Mouse (Mus musculus) cerebellum, adult 9-10 months (tissue): ENCODE measurements around the gene Sdad1.
A peak's percentile ranks its signal among the peaks of the same experiment; 100 is the strongest.

ENCODE experiments used
- DNase-seq: peaks from one replicate; pipeline ENCODE4 v3.0.0; 2022

Sdad1 gene

DNA sequence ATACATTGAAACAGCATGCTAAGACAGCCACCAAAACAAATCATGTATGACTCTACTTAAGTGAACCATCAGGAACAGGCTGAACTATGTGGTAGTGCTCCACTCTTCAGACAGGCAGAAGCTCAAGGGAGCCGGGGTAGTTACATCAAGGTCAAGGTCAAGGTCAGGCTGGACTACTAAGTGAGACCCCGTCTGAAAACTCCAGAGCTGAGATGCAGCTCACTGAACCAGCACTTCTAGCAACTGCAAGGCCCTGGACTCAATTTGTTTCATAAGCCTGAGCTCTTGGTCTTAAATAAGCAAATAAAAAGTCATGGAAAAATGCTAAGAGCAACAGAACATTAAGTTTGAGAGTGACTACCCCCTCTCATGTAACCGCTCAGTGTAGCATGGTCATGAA lies 6.0 kb downstream of the Sdad1 start:
- DNase-seq, result no peak

DNA sequence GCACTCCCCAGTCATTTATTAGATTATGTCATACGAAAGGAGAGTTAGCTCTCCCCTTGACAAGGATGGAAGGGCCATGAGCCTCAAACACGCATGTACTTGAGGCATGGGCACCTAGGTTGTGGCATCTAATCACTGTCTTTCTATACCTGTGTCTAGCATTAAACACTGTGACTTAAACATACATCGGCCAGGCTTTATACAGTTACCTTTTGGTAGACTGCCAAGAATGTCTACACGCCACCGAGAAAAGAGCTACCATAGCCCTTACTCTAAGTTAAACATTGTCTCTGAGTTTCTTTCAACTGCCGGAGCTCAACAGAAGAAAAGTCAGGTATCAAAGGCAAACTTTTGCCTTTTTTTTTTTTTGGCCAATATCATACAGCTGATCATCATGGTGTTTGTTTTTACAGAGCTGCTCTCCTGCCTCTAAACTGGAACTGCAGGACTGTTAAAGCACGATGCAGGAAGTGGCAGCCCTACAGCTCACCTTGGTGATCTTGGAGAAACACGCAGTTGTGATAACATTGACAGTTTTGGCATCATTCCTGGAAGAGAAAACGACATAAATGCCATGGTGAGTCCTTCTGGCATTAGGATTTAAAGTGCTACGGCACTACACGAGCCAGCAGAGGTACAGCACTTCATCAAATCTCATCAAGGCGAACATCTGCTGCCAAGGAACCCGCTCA lies 8.0 kb downstream of the Sdad1 start:
- DNase-seq, result no peak

DNA sequence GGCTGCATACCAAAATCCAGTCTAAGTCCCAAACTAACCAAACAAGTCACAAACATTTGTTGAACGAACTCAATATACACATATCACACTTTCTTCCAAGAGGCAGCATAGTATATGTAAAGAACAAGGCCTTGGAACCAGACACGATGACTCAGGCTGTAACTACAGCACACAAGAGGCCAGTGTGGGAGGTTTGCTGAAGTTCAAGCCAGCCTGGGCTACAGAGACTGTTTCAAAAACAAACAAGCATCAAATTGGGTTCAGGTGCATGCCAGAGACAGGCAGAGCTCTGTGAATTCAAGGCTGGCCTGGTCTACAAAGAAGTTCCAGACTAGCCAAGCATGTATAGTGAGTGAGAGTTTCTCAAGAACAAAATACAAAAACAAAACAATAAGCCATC lies 15.8 kb downstream of the Sdad1 start:
- DNase-seq, result no peak

DNA sequence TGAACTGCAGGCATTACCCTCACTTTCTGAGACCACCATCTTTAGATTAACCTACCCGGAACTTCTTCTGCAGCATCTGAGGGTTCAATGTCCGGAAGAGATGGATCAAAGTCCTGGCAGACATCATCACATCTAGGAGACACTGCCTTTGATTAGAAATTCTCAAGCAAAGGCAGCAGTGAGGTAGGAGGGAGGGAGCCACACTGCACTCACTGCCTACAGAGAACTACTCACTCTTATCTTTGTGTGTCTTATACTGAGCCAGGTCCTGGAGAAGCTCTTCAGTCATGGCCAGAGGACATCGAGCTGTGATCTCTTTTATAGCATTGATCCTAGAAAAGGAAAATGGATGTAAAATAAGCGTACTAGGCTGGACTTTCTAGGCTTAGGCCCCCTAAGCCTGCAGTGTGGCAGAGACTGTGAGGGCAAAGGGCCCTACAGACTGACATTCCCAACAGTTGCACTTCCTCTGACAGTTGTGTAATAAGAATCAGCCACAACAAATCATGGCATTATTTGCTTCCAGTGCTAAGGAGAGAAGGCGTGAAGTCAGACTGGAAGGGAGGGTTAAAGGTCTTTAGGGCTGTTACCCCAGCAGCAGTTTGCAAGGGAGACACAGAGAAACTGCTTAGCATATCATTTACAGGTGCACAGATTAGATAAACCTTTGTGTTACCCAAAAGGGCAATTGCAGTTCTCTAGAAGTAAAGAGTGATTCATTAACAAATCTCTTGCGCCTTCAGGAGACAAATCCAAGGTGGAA lies 18.4 kb downstream of the Sdad1 start:
- no peak for DNase-seq

DNA sequence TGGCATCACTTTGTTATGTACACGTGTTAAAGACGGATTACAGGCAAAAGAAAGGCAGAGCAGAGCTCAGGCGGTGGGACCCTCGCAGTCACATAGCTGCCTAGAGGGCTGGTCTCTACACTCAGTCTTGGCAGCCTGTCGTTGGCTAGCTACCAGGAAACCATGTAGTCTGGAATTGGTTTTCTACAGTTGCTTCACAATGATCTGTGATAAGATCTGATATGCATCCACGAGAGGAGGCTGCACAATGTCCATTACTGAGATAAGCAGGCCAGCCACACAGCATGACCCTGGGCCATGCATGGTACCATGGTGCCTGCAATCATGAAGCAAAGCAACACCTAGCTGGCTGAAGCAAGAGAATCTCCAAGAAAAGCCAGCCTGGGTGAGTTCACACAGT lies 22.4 kb downstream of the Sdad1 start:
- no peak for DNase-seq

DNA sequence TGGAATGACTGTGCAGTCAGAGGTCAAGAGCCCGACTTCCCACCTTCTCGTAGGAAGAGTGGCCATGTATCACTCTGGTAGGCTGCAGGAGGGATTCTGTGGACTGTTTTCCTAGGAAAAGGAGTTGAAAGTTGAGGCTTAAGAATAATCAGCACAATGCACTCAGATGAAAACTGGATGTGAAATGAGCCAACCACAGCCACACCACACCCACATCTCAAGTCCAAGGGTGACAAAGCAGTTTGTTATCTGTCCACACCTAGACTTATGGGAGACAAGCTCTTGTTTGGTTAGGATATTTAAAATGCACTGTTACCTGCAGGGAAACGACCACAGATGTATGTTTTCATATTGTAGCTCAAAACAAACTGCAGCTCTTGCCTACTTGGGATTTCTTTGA lies 27.2 kb downstream of the Sdad1 start:
- no peak for DNase-seq

DNA sequence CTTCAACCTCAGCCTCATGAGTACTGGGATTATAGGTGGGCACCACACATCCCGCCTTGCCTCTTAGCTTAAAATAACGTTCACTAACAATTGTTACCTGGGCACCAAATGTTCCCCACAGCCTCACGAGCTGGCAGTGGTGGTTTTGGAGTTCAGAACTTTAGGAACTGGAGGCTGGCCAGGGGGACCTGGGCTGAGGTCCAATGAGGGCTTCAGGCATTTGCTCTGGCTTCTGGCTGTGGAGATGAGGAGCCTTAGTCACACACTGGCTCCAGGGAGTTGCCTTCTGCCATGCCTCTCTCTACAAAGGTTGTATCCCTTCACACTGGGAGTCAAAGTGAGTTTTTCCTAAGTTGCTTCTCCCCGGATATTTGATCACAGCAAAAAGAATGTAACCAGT lies 27.7 kb downstream of the Sdad1 start:
- DNase-seq, result no peak

DNA sequence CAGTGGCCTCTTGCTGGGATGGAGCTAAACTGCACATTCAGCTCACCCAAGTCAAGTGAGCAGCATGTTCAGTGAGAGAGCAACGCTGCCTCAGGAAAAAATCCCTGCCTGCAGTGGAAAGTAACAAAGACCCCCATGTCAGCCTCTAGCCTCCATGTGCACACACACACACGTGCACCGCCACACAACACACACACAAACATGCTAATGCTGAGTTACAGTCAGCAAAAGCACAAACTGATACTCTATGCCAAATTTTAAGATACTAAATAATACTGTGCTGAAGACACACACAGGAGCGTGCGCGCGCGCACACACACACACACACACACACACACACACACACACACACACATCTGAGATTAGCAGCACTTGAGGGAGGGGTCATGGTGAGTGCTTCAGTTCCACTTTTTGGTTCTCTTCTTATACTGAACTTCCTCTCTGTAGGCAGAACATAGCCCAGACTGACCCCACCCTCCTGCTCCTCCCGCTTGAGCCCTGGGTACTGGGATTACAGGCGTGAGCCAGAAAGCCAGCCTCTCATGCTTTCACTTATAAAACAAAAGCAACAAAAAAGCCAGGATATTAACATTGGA lies 31.2 kb downstream of the Sdad1 start:
- DNase-seq, result peak; percentile 22

DNA sequence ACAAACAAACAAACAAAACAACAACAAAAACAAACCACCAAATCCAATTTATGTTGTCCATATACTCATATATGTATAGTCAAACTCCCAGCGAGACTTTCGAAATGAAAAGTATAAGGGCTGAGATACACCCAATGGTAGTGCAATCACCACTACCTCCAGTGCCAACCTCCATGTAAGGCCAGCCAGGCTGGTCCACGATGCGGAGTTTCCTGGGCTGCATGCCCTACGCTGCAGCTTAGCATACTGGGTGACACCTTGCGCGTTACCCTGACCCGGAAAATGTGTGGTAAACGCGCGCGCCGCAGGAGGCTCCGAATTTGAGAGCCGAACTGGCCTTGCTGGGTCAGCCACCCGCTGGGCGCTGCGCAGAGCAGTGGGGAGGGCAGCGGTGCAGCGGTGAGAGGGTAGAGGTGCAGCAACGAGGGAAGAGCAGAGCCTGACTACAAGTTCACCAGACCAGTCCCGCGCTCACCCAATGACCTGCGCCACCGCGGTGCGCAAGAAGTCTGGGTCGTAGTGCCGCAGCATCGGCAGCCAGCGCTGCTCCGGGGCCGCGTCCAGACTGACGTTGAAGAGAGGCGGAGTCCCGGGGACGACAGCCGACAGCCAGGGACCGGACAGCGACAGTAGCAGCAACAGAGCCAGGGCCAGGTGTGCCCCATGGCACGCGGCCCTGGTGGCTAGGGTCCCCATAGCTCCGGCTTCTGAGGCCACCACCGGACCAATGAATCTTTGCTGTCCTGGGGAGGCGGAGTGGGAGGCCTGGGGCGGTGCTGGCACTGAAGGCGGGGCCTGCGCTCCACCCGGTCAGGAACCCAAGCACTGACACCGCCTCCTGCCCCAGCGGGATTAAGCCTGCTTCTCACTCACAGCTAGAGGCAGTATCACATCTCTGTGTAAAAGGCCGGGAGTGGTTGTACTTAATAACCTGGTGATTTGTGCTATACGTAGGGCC lies 32.6 kb downstream of the Sdad1 start, which contains the start of gene Naaa:
Naaa (minus strand) TSS at position 734 of the 958 bp plus-strand sequence.
- DNase-seq, result peak; percentile 90

DNA sequence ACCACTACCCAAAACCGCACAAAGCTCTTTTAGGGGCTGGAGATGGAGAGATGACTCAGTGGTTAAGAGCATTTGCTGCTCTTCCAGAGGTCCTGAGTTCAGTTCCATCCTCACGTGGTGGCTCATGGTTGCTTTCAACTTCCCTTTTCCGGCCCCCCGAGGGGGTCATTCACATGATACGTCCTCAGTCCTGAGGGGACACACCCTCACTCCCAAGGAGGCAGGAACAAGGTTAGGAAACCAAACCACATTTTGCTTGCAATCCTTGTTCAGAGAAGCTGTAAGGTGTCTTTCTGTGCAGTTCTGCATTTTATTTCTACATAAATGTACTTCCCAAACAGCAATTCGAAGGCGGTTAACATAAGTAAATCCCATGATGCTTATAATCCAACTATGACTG lies 39.8 kb downstream of the Sdad1 start:
- no peak for DNase-seq

DNA sequence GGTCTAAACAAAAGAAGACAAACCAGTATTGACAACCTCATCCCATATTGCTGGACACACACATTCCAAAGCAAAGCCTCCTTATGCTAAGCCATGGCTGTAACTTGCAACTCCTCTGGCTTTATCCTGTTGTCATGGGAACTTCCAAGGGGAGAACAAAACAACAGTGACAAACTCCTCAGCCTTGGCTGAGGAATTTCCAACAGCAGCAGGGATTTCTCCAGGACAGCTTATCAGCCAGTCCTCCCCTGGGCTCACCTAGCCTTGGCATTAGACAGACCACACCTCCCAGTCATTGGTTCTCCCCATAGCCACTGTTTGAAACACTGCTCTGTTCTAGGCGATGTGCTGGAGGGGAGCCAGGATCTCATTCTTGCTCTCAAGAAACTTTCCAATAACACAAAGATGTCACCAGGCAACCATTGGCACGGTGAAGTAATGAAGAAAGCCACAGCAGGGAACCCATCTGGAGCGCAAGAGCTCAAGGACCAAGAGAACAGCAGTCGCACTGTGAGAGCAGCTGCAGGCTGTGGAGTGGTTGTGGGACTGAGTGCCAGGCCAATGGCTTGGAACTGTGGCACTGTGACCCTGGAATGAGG lies 46.4 kb downstream of the Sdad1 start:
- peak; percentile 52 for DNase-seq

DNA sequence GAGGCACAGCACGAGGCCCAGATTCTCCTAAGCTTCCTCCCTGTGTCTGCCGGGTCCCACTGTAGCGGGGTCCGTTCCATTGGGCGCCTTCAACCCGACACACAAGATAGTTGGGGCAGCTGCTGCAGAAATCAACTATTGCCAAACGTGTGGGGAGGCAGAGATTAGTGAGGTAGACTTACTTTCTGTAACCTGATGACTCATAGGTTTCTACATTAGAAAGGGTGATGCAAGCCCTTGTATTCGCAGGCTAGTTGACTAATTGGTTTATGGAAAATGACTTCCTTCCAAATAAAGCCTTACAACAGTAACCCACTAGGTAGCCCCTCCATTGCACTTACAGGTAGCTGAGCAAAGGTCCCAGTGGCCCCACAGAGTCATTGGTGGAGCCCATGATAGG lies 47.6 kb downstream of the Sdad1 start:
- no peak for DNase-seq

DNA sequence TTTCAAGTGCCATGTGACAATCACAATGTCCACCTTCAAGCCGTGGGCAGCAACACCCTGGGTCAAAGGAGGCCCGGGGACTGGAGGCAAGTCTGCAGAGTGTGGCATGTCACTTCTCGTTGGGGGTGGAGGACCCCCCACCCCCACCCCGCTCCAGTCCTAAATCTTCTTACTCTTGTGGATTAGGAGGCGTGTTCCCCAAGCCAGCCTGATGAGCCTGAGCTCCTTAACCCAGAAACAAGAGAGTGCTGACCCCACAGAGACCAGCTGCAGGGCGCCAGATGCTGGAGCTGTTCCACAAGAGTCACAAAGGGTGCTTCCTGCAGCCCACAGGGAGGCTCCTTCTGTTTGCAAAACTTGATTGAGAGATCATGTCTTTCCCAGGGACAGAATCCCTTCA lies 54.1 kb downstream of the Sdad1 start, which contains the start of gene Ppef2:
Ppef2 (minus strand) TSS at position 61 of the 400 bp plus-strand sequence.
- DNase-seq, result no peak

DNA sequence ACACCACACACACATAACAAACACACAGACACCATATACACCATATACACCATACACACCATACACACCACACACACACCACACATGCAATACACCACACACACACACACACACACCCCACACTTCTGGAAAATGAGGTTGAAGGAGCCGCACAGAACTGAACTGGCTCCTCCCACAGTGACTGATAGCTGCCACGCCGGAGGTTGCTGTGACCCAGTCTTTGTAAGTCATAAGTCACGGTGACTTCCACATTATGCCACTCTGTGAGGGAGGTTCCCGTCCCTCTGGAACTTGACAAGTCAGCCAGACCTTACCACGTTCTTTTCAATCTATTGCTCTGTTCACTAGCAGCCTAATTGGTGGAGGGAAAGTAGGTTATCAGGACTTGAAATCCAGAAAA lies 55.8 kb downstream of the Sdad1 start:
- no peak for DNase-seq

DNA sequence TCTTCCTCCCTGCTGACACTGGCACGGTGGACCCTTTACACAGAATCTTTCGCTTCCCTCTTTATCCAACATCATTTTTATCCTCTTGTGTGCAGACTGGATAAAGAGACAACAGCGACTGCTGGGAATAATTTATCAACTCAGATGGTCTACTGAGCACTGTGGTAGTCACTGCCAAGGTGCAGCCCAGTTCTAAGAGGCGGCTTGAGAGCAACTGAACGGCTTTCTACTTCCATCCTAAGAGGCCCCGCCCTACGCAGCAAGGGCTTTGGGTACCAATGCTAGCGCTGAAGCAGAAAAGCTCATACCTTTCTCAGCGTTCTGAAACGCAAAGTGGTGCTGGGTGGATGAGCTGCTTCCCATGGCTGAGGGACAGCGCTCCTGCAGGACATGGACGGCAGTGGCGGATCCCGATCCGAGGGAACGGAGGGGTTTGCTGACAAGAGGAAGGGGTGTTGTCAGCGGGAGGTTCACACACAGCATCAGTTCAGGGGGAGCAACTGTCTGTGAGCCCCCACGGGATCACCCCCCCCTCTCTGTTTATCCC lies 57.4 kb downstream of the Sdad1 start:
- DNase-seq, result no peak

DNA sequence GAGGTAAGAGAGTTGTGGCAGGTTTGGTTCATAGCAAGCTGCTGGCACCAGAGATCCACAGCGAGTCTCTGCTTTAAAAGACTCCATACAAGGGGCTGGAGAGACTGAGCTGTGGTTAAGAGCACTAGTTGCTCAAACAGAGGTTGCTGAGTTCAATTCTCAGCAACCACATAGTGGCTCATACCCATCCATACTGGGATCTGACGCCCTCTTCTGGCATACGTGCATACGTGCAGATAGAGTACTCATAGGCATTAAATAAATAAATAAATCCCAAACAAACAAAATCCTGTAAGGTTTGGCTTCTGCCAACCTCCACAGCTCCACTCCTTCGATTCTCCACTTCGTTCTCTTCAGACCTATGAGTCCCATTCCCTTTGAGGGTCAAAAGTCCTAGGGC lies 58.2 kb downstream of the Sdad1 start:
- DNase-seq, result no peak

DNA sequence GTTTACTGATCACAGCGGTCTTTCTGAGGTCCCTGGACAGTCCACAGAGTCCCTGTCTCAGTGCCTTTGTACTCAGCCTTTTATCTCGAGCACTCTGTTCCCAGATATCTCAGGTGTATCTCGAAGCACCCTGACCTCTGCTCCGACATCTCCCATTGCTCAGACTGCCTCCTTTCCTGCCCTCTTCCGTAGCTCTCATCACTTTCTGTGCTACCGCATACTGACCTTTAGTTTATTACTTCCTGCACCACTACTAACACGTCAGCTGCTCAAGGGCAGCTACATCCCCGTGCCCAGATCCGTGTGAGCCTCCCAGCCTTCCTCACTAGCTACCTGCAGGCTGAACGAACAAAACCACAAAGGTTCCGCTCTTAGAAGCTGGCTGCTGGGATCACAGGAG lies 61.7 kb downstream of the Sdad1 start:
- no peak for DNase-seq

DNA sequence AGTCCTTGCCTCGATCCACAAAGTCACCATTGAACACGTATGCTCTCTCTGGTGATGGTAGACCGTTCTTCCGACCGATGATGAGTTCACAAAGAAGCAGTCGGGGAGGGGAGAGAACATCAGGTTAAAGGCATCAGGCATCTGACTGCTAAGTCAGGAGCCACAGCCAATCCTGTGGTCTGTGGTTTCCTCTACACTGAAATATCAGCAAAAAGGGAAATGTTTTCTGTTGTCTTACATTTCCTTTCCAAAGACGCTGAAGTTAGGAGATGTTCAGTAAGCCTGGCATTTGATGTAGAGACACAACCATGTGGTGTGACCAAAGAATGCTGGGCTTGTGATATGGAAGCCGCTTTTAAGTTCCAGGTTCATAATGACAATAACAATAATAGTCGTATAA lies 64.8 kb downstream of the Sdad1 start:
- DNase-seq, result no peak

DNA sequence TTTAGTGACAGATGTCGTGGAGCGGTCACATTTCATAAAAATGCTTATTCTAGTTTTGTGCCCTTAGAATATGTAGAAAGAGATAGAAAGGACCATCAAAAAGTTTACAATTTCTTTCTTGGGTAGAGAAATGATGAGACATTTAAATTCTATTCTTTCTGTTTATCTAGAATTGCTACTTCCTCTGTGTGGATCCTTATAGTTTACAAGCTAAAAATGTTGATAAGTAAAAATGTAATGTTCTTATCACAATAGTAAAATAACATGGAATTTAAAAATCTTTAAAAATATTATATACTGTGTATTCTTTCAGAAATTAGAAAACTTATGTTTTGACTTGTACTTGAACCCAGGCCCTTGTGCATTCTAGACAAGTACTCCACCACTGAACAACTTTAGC lies 65.4 kb downstream of the Sdad1 start:
- no peak for DNase-seq

DNA sequence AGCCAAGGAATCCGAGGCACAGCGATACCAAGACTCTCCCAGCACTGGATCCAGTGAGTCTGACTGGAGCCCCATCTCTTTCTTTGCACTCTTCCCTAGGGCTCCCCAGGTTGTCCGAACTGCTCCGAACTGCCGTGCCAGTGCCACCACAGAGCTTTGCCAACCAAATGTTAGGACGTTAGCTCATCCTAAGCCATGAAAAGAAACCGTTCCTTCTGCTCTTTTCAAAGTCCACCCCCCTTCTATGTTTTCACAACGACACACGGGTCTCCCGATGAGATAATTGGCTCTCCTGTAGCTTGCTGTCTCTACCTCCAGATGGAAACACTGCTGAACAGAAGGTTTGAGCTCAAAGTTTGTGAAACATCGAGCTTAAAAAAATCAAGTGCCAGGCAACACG lies 69.5 kb downstream of the Sdad1 start:
- no peak for DNase-seq

DNA sequence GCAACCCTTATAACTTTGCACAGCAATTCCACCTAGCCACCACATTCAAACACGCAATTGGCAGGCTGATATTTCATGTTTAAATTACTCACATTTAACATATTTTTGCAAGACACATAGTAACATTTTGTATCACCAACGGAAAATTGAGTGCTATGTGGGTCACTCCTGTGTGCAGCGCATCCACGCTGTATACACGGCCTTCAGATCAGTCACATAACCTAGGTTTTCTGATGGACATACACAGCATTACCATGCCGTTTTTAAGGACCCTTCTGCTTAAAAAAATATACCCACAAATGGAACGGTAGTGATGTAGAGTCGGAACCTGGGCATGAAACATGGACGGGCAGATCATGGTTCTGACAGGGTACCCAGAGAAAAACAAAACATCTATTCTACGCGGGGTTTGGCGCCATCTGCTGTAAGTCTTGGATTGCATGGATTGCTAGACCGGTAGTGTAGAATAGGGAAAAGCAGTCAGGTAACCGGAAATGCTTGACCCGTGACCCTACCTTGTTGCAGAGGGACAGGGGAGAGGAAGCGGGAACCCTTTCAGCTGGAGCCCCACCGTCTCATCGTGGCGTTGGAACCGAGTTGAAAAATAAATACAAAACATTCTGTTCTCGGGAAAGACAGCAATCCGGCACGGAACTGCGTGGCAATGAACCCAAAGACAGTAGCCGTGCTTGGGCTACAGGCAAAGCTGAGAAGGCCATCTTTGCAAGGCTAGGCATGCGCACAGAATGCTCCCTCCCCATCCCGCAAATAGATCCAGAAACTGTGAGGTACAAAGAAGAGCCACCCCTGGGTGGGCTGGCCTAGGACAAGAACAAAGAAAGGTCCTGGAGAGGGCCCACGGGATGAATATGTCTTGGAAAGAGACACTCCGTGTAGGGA lies 70.7 kb downstream of the Sdad1 start:
- DNase-seq, result peak; percentile 72
